Mouse (Mus musculus) forebrain, embryonic 16.5 days (tissue): ENCODE results near the gene Terf2. TPM values are rescaled to one million over a fixed set of nuclear protein-coding genes. Genes with fewer than 3 reads are reported as not detected.

Source experiments
- ATAC-seq: fragments of 200-750 bp; cut with Nextera tagmentation; 2 replicates; pipeline ENCODE4 v1.8.0; 2017; ENCODE audit warnings: mild to moderate bottlenecking, moderate library complexity
- H3K27ac ChIP-seq: fragments of 300-500 bp; sonication (generic); 2 replicates; pipeline ENCODE4 v1.5.1; 2014; ENCODE audit warnings: low read length, control low read depth
- H3K27me3 ChIP-seq: fragments of 300-500 bp; sonication (generic); replicated peaks from 2 replicates; pipeline ENCODE4 v1.6.1; 2014; ENCODE audit warnings: low read length; ENCODE audit not compliant: control insufficient read depth, insufficient read depth
- H3K36me3 ChIP-seq: fragments of 300-500 bp; sonication (generic); 2 replicates; pipeline ENCODE4 v1.6.1; 2014; ENCODE audit not compliant: control insufficient read depth, insufficient read depth
- H3K4me1 ChIP-seq: fragments of 300-500 bp; sonication (generic); replicated peaks from 2 replicates; pipeline ENCODE4 v1.6.1; 2014; ENCODE audit warnings: low read length; ENCODE audit not compliant: control insufficient read depth, insufficient read depth
- H3K4me2 ChIP-seq: fragments of 300-500 bp; sonication (generic); 2 replicates; pipeline ENCODE4 v1.6.1; 2014; ENCODE audit warnings: mild to moderate bottlenecking, low read length, control low read depth
- H3K4me3 ChIP-seq: fragments of 300-500 bp; sonication (generic); replicated peaks from 2 replicates; pipeline ENCODE4 v1.5.1; 2014; ENCODE audit warnings: mild to moderate bottlenecking, low read length, control low read depth
- H3K9ac ChIP-seq: fragments of 300-500 bp; sonication (generic); replicated peaks from 2 replicates; pipeline ENCODE4 v1.6.1; 2014; ENCODE audit warnings: low read depth, low read length, control low read depth
- H3K9me3 ChIP-seq: fragments of 300-500 bp; sonication (generic); 2 replicates; pipeline ENCODE4 v1.6.1; 2016; ENCODE audit warnings: low read length; ENCODE audit not compliant: control insufficient read depth
- WGBS: fragments of 180-500 bp; shearing (Covaris S2); extraction: QIAGEN DNeasy Blood & Tissue Kit; methylation state at CpG from one replicate; pipeline ENCODE4 v1.1.7; 2014; 5-methylcytosine and 5-hydroxymethylcytosine counted together
- microRNA-seq: library from miRNA; unstranded; fragments of <30 nt; microRNA quantifications from one replicate; pipeline ENCODE4, GENCODE M21; 2017
- polyA plus RNA-seq: library from polyadenylated mRNA; unstranded; fragments of >200 nt; fragmentation: Nextera tagmentation; extraction: Ambion mirVana; gene quantifications from 2 replicates; pipeline ENCODE4 v1.2.1, GENCODE M21; 2015

Gene Terf2
- polyA plus RNA-seq, 1 experiment from 2014 or later, result 21.9 TPM

DNA sequence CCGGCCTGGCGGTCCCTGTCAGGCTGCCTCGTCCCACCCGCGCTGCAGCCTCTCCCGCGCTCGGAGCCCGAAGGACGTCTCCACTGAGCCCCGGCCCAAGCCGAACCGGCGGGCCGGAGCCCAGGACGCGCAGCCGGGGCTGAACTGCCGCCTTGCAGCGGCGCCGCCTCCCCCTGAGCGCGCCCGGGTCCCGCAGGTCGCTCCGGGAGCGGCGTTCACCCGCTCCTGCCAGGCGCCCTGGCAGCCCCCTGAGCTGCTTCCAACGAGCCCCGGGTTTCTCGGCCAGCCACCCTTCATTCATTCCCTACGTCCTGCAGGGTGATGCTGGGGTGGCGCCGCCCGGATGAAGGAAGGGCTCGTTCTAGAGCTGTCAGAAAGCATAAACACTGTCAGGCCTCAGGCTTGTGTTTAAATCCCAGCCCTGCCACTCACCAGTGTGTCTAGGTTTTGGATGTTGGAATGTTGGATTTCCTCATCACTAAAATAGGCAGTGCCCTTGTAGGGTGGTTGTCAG lies 64.7 kb downstream of the Terf2 start:
- WGBS, result under 1% methylated on average over 40 of the region's 40 CpGs
- Histone ChIP-seq H3K9me3 (no peaks in the 10 kb centered on the region), H3K4me1 (peaks cover 18% of the 10 kb centered on the region), H3K27ac (peak overlapping the region; percentile 72), H3K4me2 (peak overlapping the region; percentile 62), H3K36me3 (peaks cover 2% of the 10 kb centered on the region; the same call in 1 of the 2 replicates), H3K27me3 (no peaks in the 10 kb centered on the region), H3K4me3 (peak overlapping the region; percentile 85), H3K9ac (peak overlapping the region; percentile 85)
- no peak; the same call in 1 of the 2 replicates for ATAC-seq

DNA sequence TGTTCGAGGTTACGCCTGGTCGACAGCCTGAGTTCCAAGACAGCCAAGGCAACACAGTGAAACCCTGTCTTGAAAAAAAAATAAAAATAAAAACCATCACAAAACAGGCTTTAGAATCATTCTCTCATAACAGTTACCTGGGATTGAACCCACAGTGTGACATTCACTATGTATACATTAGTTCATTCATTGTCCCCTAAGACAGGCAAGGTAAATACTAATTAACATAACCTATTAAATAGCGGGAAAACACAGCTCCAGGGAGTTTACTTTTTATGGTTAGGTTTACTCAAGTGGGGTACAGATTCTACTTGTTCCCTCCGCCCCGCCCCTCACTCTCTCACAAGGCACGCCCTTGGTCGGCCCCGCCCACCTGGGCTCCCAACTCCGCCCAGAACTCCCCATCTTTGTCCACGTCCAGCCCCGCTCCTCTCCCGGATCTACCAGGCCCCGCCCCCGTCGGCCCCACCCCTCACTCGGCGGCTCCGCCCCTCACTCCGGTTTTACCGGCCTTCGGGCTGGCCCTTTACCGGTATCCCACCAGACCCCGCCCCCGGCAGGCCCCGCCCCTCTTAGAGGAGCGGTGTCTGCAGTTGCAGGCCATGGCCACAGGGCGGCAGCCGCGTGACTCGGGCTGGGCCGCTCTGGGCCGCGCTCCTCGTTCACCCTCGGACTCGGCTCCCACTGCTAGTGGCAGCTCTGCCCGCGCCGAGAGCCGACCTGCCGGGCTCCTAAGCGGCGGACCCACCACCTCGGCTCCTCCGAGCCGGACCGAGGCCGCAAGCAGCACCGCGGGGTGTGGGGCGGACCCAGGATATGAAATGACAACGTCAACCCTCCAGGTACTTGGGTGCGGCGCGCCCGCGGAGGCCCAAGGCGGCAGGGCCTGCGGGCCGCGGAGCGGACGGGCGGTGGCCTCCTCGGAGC lies 65.4 kb downstream of the Terf2 start, which contains the start of gene Vps4a:
Vps4a (plus strand) TSS at position 573 of the 927 bp plus-strand sequence.
- H3K9ac ChIP-seq, result peak within 1 kb of the TSS; percentile 85
- peak within 1 kb of the TSS; percentile 85 for H3K4me3 ChIP-seq
- peak within 1 kb of the TSS; percentile 62 for H3K4me2 ChIP-seq
- H3K27ac ChIP-seq, result peak within 1 kb of the TSS; percentile 72
- WGBS, result 4% methylated on average over 65 of the region's 66 CpGs
- H3K4me1 ChIP-seq, result peaks cover 18% of the 10 kb centered on the region
- peak; percentile 98 for ATAC-seq
- H3K36me3 ChIP-seq, result no peaks in the 10 kb centered on the region
- no peaks in the 10 kb centered on the region for H3K27me3 ChIP-seq
- no peaks in the 10 kb centered on the region for H3K9me3 ChIP-seq

DNA sequence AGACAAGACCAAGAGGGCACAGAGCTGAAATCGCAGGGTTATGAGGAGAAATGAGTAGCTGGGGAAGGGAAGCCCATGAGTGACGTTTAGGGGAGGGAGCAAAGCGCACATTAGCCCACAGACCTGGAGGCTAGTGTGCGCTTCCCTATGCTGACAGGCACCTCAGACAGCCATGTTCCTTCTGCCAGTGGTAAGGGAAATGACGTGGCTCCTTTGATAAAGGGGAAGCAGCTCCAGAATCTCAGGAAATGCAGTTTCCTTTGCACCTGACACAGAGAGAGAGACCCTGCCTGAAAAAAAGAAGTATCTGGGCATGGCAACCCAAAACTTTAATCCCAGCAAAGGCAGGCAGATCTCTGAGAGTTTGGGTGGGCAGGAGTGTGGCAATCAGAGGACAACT lies 66.3 kb downstream of the Terf2 start:
- WGBS, result 72% methylated on average over 5 of the region's 5 CpGs
- Histone ChIP-seq H3K9me3 (no peaks in the 10 kb centered on the region), H3K36me3 (no peaks in the 10 kb centered on the region), H3K9ac (no peak overlapping the region), H3K4me1 (peaks cover 16% of the 10 kb centered on the region), H3K27ac (no peak overlapping the region), H3K27me3 (no peaks in the 10 kb centered on the region), H3K4me2 (no peak overlapping the region), H3K4me3 (no peak overlapping the region)
- ATAC-seq, result no peak

DNA sequence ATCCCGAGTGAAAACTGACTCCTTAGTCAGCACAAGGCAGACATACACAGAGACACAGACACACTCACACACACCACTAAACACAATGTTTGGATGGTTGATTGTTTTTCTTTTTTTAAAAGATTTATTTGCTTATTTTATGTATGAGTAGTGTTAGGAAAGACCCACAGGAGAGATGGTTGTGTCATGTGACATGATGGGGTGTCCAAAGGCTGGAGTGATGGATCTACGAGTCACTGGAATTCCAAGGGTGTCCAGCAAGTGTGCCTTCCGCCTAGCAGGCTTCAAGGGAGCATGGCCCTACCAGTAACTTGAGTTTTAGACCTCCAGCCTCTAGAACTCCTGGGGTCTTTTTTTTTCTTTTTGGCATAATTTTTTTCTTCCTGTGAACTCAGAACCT lies 67.0 kb downstream of the Terf2 start:
- ATAC-seq, result no peak
- Histone ChIP-seq H3K4me2 (no peak overlapping the region), H3K27me3 (no peaks in the 10 kb centered on the region), H3K27ac (no peak overlapping the region), H3K4me3 (no peak overlapping the region), H3K36me3 (no peaks in the 10 kb centered on the region), H3K9ac (no peak overlapping the region), H3K4me1 (peaks cover 16% of the 10 kb centered on the region), H3K9me3 (no peaks in the 10 kb centered on the region)
- 89% methylated on average over 3 of the region's 3 CpGs for WGBS

DNA sequence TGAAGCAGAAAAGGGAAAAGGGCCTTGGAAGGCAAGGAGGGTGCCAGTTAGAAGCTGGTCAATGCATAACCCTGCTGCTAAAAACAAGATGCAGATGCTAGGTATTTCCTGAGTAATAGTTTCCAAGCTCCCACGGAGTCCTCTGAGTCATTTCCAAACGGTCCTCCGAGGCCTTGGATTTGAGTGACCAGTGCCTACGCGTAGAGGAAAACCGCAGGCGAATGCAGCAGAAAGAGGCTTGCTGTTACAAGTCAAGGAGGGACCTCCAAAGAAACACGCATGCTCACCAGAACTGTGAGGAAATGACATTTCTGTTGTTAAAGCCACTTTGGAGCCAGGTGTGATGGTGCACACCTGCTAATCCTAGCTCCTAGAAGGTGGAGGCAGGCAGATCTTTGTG lies 72.9 kb downstream of the Terf2 start:
- no peaks in the 10 kb centered on the region for H3K4me1 ChIP-seq
- H3K9ac ChIP-seq, result no peak overlapping the region
- H3K9me3 ChIP-seq, result no peaks in the 10 kb centered on the region
- H3K4me2 ChIP-seq, result no peak overlapping the region
- no peak overlapping the region for H3K4me3 ChIP-seq
- no peak overlapping the region for H3K27ac ChIP-seq
- ATAC-seq, result no peak
- WGBS, result 93% methylated on average over 8 of the region's 8 CpGs
- H3K27me3 ChIP-seq, result no peaks in the 10 kb centered on the region
- H3K36me3 ChIP-seq, result no peaks in the 10 kb centered on the region

Small RNA genes within 50 kb of the gene (microRNA-seq; reads per million reads assigned to microRNA genes)
- gene Mir7075, result 0.62 reads per million

Other genes with a start within 250 kb of the Terf2 start
- 0.96 and 1.7 TPM in 2 replicates for gene Has3, start 226.3 kb downstream of the Terf2 start, polyA plus RNA-seq
- 48.6 and 52.4 TPM in 2 replicates for gene Utp4, start 202.9 kb downstream of the Terf2 start, polyA plus RNA-seq
- 2.8 and 4.8 TPM in 2 replicates for gene Sntb2, start 160.8 kb downstream of the Terf2 start, polyA plus RNA-seq
- 153 and 158 TPM in 2 replicates for gene Vps4a, start 65.3 kb downstream of the Terf2 start, polyA plus RNA-seq
- gene Pdf, start 47.9 kb downstream of the Terf2 start, polyA plus RNA-seq, result 37.1 and 38.4 TPM in 2 replicates
- 39.1 and 39.3 TPM in 2 replicates for gene Cog8, start 39.9 kb downstream of the Terf2 start, polyA plus RNA-seq
- 76.7 and 80.5 TPM in 2 replicates for gene Nip7, start 39.7 kb downstream of the Terf2 start, polyA plus RNA-seq
- not detected in 2 replicates for gene Tmed6, start 30.9 kb downstream of the Terf2 start, polyA plus RNA-seq
- 114 and 122 TPM in 2 replicates for gene Cyb5b, start 54.1 kb upstream of the Terf2 start, polyA plus RNA-seq
- gene Nfat5, start 196.9 kb upstream of the Terf2 start, polyA plus RNA-seq, result 8.5 and 11.8 TPM in 2 replicates